Mouse (Mus musculus): ENCODE measurements at regions not wholly inside any gene's neighbourhood (a gene's known extent, or its start where the extent isn't known, plus 50 kb on each side); places are given as distances from the start of the nearest gene placed in this dataset.

DNA sequence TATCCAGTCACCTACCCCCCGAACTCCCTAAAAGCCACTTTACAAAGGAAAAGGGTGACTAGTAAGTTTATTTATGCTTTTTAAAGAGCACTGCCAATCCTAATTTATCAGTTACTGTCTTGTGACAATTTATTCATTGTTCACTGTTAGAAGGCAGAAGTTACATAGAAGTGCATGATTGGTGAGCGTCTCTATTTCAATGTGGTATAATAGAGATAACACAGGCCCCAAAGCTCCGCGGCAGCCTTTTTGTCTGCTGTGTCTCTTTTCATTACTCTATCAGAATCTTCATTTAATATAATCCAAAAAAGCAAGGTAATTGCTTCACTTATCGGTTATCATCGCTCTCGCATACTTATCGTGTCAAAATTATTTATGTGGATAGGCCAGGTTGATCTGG lies 207.1 kb downstream of the Lmo4 start:
- TF ChIP-seq EP300 (IDR thresholded peaks at IDR 0.05; ENCODE audit: low read depth) (no peak), CTCF (IDR thresholded peaks at IDR 0.05; ENCODE audit: low read depth) (no peak)

Measured in liver, postnatal 0 days (tissue).